Mouse (Mus musculus): ENCODE data around the gene Grik3.

The Grik3 gene

GRCm38 (mm10) chr4:125658376-125658775 is 167.9 kb downstream of the Grik3 start:
- no peak for DNase-seq

DNA sequence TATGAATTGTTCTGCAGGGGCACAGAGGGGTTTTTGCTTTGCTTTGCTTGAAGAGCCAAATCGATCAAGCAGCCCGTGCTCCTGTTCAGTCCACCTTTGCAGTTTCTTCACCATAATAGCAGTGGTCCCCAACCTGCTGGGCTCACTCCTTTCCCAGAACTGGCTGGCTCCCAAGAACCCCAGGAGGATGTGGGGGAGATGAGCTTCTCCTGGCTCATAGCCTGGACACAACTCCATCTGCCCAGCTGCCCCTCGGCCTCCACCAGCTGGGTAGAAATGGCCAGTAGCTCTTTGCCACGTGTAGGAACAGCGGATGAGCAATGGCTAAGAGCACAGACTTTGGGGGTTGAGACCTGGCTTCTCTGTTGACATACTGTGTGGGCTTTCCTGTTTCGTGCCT is 171.5 kb downstream of the Grik3 start:
- DNase-seq, result no peak

- DNase-seq, result no peak
These were observed 172.8 kb downstream of the Grik3 start for GRCm38 (mm10) chr4:125663262-125663661.

DNA sequence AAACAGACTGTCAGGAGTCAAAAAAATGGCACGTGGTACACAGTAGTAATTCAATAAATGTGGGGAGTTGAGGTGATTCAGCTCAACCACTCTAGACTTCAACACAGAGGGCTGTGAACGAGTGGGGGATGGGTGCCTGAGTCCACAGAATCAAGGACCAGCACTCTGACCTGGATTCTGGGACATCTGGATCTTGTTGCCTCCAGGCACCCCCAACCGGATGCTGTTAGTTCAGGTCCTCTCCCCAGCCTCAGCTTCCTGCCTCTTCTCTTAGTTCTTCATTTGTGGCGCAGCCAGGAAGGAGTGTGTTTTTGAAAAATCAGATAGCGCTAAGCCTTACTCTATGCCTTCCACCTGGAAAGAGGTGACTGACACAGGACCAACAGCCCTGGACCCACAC is 175.5 kb downstream of the Grik3 start:
- no peak for DNase-seq

GRCm38 (mm10) chr4:125682007-125682406 is 191.5 kb downstream of the Grik3 start:
- DNase-seq, result no peak

- peak in 1 of 2 experiments; percentile 22 for DNase-seq
These were observed 196.6 kb downstream of the Grik3 start for GRCm38 (mm10) chr4:125687078-125687477.

DNA sequence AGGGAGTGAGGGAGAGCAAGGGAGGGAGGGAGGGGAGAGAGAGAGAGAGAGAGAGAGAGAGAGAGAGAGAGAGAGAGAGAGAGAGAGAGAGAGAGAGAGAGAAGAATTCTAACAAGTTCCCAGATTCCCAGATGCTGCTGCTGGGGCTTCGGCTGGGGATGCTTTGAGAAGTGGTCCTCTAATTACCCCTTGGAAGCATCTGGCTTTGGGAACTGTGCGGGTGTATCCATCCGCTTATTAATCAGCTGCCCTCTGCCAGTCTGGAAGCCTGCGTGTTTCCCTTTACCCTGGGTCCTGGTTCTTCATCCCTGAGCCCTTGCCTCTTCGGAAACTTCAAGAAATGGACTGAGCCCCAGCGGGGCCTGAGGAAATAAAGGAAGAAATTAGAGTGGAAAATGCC is 204.9 kb downstream of the Grik3 start:
- no peak for DNase-seq

GRCm38 (mm10) chr4:125696182-125696939 is 205.9 kb downstream of the Grik3 start:
- peak; percentile 19 to 28 for DNase-seq

DNA sequence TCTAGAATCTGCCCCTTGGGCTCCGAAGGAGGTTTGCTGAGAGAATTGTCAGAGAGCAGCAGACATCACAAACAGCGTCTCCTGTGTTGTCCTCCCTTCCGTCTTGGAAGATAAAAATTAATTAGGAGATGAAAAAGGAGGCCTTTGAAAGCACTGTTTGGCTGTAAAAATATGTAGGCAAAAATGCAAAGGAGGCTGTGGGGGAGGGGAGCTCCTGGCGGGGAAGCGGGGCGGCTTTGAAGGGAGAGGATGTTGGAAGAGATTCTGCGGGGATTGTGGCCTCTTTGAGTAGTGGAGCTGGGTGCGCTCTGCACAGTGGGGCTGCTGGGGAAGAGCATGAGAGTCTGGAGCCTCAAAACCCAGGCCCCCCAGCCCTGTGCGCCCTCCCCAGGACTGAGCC is 207.1 kb downstream of the Grik3 start:
- DNase-seq, result peak; percentile 31 to 39

- DNase-seq, result no peak
These were observed 208.6 kb downstream of the Grik3 start for GRCm38 (mm10) chr4:125699056-125699455.

- DNase-seq, result peak in 1 of 2 experiments; percentile 24
These were observed 209.8 kb downstream of the Grik3 start for GRCm38 (mm10) chr4:125700331-125700730.

GRCm38 (mm10) chr4:125702607-125703309 is 212.3 kb downstream of the Grik3 start:
- DNase-seq, result peak; percentile 30 to 59

DNA sequence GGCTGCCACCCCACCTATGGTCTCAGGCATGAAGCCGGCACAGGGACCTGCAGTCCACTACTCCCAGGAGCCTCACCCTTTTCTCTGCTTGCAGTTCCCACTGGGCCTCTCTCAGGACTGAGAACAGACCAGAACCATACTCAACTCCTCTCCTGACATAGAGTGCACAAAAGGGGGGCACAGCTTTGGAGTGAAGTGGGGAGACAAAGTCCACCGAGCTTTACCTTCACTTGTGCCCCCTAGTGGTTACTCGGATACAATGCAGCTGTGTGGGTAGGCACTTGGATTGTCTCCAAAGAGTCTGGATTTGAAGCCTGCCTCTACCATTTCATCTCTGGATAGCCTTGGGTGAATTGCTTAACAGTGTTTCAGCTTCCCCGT is 212.8 kb downstream of the Grik3 start:
- peak; percentile 25 to 38 for DNase-seq

DNA sequence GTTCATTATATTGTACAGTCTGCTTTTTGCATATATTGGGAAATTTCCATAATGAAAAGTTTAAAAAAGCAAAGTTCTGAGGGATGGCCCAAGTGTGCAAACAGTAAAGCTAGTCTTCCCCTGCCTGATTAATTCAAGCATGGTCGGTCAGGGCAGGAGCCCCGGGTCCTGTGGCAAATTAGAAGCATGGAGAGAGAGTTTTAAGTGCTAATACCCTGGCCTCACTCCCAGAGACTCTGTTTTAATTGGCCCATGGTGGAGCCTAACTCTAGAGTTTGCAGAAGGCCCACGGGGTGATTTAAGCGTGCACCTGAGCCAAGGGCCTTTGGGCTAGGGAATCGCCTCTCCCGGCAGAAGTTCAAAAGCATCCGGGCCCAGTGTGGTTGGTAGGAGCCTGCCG is 215.2 kb downstream of the Grik3 start:
- no peak for DNase-seq

GRCm38 (mm10) chr4:125709716-125710115 is 219.2 kb downstream of the Grik3 start:
- no peak for DNase-seq

DNA sequence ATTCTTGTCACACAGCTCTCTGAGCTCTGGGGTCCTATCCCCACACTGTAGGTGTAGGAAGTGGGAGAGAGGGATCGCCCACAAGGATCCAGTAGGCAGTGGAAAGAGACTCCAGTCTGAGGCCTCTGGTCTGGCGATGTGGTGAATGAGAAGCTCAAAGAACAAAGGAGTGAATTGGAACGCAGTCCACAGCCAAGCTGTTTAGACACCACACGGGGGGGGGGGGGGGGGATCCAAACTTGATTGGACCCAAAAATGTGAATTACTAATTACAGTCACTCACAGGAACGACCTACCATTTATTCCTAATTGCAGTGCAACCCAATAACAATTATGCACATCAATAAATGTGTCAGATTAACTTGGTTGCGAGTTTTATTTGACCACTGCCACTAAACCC is 227.4 kb downstream of the Grik3 start:
- no peak for DNase-seq

GRCm38 (mm10) chr4:125718429-125719140 is 228.1 kb downstream of the Grik3 start:
- no peak for DNase-seq

DNA sequence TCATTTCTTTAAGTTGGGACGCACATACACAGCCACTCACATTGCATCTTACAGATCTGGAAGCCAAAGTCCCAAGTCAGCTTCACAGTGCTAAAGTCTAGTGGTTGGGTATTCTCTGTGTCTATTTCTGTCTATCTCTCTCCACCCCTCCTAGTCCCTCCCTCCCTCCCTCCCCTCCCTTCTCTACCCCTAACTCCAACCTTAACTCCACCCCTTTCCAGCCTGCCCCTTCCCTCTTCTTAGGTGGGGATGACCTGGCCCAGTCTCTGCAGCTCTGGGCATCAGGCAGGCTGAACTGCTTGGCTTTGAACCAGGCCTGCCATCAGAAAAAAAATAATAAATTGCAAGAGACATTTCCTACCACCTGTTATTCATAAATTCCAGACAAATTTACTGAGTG is 235.7 kb downstream of the Grik3 start:
- DNase-seq, result no peak

DNA sequence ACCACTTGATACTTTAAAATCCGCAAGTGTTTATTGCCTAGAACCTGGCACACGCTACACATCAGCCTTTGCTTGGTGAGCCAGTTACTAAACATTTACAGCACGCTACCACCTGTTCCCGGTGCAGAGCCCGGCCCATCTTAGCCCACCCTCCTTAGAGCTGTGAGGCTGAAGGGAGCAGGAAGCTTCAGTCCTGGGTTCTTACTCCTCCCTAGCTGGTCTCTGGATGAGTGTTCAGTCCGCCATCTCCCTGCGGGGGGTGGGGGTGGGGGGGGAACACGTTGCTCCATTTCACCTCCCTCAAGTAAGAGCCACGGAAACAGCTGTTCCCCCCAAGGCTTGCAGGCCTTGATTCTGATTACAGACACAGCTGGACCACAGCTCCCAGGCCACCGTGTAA is 236.5 kb downstream of the Grik3 start:
- no peak for DNase-seq

- no peak for DNase-seq
These were observed 237.1 kb downstream of the Grik3 start for GRCm38 (mm10) chr4:125727626-125728025.

DNA sequence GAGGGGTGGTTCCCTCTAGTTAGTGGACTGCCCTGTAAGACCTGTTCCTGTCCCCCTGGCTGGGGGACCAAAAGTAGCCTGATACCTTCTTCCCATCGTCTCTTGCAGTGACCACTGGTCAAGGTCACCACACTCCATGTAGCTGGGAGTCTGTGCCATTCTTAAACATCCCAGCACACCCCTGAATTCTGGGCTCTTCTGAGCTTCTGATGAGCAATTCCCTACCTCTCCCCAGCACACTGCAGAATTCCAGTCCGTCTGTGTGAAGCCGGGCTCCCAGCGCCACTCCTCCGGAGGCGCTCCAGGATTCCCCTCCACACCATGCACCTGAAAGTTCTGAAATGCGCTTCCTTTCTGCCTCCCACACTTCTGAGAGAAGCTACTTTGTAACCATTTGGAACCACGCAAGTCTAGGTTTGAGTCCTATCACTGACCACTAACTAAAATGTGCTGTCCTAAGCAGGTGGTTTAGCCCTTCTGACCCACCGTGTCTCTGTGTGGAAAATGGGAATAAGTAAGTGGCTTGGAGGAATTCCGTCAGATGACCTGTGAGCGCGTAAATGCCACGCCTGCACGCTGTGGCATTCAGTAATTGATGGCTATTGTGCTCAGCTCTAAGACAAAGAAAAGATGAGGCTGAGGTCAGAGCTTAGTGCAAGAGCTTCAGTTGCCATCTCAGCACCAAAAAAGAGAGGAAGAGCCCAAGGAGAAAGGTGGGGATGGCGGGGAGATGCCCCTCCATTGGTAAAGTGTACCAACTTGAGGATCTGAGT is 237.8 kb downstream of the Grik3 start:
- no peak for DNase-seq

- DNase-seq, result peak in 1 of 2 experiments; percentile 40
These were observed 239.1 kb downstream of the Grik3 start for GRCm38 (mm10) chr4:125729305-125730220.
